Mouse (Mus musculus) heart, postnatal 0 days (tissue): ENCODE measurements around the gene Arpp21.

Experiments
- CTCF ChIP-seq: IDR thresholded peaks from 2 replicates; pipeline ENCODE4 v1.5.1; 2016; ENCODE audit warnings: antibody characterized with exemption, control low read depth, low read depth
- EP300 ChIP-seq: IDR thresholded peaks from 2 replicates; pipeline ENCODE4 v1.6.1; 2016; ENCODE audit warnings: antibody characterized with exemption, low read depth

GRCm38 (mm10) chr9:112225046-112225445 lies 10.7 kb downstream of the Arpp21 start:
- TF ChIP-seq CTCF: no peak
- TF ChIP-seq EP300: no peak
